Mouse (Mus musculus): Measurements from ENCODE around the gene Odaph.

Odaph gene

GRCm38 (mm10) chr5:91989261-91989660 is 2.0 kb downstream of the Odaph start:
- no peak for DNase-seq (ENCODE audit: low spot score in 2 of 2)

DNA sequence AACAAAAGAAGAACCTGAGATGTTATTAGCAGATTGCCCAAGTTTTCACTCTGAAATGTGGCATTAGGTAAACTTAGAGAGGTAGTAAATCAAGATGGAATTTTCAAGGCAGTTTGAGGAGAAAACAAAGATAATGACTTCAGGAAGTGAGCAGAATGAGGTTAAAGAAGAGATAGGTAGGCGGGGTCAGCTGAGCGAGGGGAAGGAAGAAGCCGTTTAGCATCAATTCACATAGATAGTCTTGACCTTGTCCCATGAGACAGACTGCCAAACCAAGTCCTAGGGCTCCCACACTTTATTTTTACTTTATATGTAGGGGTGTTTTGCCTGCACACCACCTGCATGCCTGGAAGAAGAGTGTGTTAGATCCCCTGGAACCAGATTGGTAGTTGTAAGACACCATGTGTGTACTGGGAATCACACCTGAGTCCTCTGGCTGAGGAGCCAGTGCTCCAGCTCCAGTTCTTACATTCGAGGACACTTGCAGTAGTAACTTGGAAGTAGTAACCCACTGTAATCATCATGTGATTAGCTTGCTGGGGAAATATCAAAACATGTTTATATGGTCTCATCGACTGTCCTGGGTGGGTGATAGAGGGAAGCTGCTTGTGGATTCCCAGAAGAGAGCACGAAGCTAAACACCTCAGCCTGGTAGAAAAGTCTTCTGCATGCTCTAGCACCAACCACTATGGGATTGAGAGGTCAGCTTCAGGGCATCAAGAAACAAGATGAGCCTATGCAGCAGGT is 4.1 kb downstream of the Odaph start:
- no peak for DNase-seq (ENCODE audit: low spot score in 2 of 2)

- DNase-seq (ENCODE audit: low spot score in 2 of 2) = no peak
These were observed 5.8 kb downstream of the Odaph start for GRCm38 (mm10) chr5:91993061-91993460.

DNA sequence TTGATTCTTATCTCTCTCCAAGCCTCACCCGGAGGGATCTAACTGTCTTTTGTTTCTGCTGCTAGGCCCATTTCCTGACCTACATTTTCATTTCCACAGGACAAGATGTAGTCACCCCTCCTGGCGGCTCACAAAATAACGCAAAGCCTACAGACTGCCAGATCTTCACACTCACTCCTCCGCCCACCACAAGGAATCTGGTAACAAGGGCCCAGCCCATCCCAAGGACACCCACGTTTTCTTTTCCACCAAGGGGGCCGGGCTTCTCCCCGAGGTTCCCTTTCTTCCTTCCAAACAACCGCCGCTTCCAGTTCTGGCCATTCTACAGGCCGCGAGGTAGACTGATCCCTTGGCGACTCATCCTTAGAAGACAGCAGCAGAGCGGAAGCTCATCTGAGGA is 7.3 kb downstream of the Odaph start:
- no peak for DNase-seq (ENCODE audit: low spot score in 2 of 2)

DNA sequence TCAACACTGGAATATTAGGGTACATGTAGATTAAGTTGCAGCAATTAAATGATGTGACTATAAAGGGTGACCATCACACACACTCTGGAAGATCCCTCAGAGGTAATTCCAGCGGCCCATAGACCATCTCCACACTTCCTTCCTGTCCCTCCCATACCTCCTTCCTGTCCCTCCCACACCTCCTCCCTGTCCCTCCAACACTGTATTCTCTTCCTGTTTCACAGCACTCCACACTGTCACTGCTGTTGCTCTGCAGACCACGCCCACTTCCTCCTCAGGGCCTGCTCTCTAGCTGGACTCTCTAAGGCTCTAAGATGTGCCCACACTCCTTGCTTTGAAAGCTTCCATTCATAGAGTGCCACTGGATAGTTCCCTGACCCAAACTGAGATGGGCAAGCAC is 13.5 kb downstream of the Odaph start:
- peak; percentile 10 to 27 for DNase-seq (ENCODE audit: low spot score in 2 of 2)

DNA sequence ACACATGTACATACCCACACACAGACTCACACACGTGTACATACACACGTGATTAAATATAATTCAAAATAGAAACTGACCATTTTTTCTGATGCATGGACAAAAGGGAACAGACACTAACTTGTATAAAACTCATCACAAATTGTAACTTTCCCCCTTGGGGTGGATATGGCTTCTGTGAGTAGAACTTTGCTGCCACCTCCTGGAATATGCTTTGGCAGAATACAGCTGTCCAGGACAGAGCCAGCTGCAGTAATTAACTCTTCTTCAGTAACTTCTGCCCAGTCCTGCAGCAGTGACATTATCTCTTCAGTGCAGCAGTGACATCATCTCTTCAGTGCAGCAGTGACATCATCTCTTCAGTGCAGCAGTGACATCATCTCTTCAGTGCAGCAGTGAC is 15.7 kb downstream of the Odaph start:
- peak in 1 of 2 experiments; percentile 23 for DNase-seq (ENCODE audit: low spot score in 2 of 2)

DNA sequence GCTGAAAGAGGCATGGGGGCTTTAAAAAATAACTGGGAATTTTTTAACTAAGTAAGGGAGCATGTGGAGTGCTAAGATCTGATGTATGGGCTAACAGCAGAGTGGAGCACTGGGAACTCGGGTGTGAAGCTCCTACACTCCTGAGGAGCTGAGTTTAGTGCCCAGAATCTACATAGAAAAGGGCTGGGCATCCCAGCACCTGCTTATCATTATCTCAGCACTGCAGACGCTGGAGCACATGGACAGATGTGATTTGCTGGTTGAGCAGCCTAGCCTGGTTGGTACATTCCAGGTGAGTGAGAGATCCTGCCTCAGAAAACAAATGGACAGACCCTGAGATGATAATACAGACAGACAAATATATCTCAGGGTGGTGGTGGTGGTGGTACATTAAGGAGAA is 22.6 kb downstream of the Odaph start:
- no peak for DNase-seq (ENCODE audit: low spot score in 2 of 2)

DNA sequence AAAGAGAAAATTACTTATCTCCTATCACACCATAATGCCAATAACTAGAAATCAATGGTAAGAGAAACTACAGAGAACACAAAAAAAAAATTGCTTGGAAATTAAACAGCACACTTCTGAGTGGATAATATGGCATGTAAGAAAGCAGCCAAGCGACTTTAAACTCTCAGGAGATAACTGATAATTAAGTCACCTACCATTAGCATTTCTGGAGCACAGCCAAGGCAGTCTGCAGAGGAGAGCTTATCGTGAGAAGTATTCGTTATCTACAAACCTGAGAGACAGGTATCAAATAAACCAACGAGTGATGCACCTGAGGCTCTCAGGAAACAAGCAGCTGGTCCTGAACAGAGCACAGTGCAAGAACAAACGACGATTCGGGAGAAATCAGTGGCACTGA is 24.5 kb downstream of the Odaph start:
- no peak for DNase-seq (ENCODE audit: low spot score in 2 of 2)

DNA sequence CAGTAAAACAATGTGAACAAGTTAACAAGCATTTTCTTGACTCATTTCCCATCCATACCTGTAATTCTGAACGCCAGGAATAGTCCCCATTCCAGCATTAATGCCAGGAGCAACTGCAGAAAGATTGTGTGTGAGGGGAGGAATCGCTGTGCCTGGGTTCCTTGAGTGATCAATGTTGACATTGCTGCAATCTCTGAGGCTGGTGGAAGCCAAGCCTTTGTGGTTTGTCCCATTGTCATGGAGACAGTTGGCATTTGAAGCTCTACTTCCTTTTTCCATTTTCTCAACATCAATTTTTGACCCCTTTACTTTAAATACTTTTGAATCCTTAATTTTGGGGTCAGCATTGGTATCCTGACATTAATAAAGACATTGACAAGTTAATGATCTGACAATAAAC is 32.7 kb downstream of the Odaph start:
- no peak for DNase-seq (ENCODE audit: low spot score in 2 of 2)

DNA sequence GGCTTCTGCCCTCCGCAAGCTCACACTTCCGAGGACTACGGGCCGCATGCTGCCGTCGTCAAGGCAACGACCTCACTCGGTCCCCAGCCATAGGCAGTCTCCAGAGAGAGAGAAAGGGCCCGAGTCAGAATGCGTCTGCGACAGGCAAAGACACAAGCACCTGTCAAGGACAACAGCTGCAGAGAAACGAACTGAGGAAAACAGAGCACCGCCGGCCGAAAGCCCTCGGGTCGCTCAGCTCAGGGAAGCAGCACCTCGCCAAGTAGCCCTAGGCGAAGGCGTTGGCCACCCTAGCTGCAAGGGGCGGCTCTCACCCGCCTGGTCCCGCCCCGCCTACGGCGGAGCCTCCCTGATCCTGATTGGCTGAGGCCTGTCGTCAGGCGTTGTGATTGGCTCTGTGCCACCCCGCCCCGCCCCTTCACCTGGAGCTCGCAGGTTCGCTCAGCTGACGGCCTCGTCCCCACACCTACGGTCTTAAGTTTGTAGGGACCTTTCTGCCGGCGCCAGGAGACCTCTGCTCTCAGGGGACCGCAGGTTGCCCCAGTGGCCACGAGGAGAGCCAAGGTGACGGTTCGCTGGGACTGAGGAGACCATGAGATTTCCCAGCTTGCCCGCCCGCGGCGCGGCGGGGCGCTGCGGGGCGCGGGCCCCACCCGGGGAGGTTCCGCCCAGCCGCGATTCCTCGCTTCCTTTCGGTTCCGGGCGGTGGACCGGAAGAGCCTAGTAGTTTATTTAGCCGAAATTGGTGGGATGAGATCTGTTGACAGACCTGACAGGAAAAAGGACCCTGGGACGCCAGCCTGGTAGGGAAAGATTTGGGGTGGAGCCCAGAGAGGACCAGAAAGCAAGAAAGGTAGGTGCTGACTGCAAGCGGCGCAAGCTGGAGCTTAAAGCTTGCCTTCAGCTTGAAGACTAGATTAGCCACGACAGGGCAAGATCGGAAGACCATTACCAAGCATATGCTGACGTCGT is 55.4 kb downstream of the Odaph start:
- peak; percentile 94 to 95 for DNase-seq (ENCODE audit: low spot score in 2 of 2)

DNA sequence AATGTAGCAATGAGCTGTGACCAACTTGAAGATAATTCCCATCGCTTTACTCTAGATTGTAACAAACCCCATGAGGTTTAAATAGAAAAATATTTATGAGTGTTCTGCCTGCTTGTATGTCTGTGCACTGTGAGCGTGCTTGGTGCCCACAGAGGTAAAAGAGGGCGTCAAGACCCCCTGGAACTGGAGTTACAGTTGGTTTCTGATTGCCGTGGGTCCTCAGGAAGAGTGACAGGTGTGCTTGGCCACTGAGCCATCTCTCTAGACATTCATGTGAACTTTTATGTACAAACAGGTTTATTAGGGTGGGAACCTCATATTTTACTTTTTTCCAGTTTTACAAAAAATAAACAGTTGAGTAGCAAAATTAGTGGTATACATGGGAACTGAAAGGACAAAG is 56.5 kb downstream of the Odaph start, which contains the start of gene Cdkl2:
TSS of gene Cdkl2 (minus strand) at position 101 of the 400 bp plus-strand sequence.
- DNase-seq (ENCODE audit: low spot score in 2 of 2) = no peak
